Mouse (Mus musculus): ENCODE data around the gene Invs.

DNA sequence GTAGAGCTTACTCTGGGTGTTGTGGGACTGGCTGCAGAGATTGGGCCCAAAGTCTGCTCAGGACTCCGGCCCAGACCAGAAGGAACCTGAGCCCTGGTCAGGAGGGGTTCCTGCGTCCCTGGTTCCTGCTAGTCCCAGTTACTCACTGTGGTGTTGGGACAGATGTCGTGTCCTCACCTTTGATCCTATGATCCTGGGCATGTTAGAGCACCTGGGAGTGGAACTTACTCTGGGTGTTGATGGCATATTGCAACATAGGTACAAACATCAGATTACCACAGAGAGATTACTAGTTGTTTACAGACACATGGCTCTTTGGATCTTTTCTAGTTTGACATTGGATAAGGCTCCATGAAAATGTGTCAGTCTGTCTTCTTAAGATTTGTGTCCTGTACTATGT lies 35.3 kb downstream of the Invs start:
- TF ChIP-seq CTCF (IDR thresholded peaks at IDR 0.05; ENCODE audit: extremely low read depth, insufficient read length, insufficient replicate concordance, low read depth, low read length), result no peak
- no peak for TF ChIP-seq POLR2A (IDR thresholded peaks at IDR 0.05; ENCODE audit: low read depth, low read length)
